Mouse (Mus musculus): ENCODE results near the gene Trak1.

GRCm38 (mm10) chr9:121456739-121457515 lies 159.6 kb downstream of the Trak1 start:
- TF ChIP-seq POLR2A (IDR thresholded peaks at IDR 0.05; ENCODE audit: low read depth, low read length) (no peak), CTCF (IDR thresholded peaks at IDR 0.05; ENCODE audit: borderline replicate concordance, insufficient read depth, low read length) (no peak)
